Mouse (Mus musculus): ENCODE data around the gene Cacna2d4. TPM values are rescaled to one million over a fixed set of nuclear protein-coding genes. Genes with fewer than 3 reads are reported as not detected.

Gene Cacna2d4
- polyA plus RNA-seq, 1 experiment from 2014 or later: 0.03 TPM

- 13% methylated on average over 6 of the region's 6 CpGs for WGBS
- DNase-seq (no peak), ATAC-seq (ENCODE audit: insufficient read depth) (no peak)
- TF ChIP-seq CTCF (IDR thresholded peaks at IDR 0.05; ENCODE audit: low read depth): no peak
- no peaks in the 10 kb centered on the region for H3K9me3 ChIP-seq (ENCODE audit: low read depth, low read length)
- H3K27me3 ChIP-seq (ENCODE audit: insufficient read depth, low read length): peaks cover 36% of the 10 kb centered on the region
- peaks cover 4% of the 10 kb centered on the region; the same call in 1 of the 2 replicates for H3K4me1 ChIP-seq (ENCODE audit: insufficient read depth)
- H3K4me3 ChIP-seq (ENCODE audit: low read depth, low read length): peak overlapping the region; percentile 29; the same call in 1 of the 2 replicates
- no peak overlapping the region for H3K27ac ChIP-seq (ENCODE audit: low read depth)
- peak overlapping the region; percentile 56 for H3K4me2 ChIP-seq
- H3K36me3 ChIP-seq (ENCODE audit: insufficient read depth): no peaks in the 10 kb centered on the region
- no peak overlapping the region for H3K9ac ChIP-seq
Measured at GRCm38 (mm10) chr6:119329936-119330335, 93.6 kb downstream of the Cacna2d4 start.

- DNase-seq: peak; percentile 35
Measured at GRCm38 (mm10) chr6:119330506-119330905, 94.2 kb downstream of the Cacna2d4 start, which contains the start of gene Lrtm2. TSS of gene Lrtm2 (minus strand) at chr6:119330766.

DNA sequence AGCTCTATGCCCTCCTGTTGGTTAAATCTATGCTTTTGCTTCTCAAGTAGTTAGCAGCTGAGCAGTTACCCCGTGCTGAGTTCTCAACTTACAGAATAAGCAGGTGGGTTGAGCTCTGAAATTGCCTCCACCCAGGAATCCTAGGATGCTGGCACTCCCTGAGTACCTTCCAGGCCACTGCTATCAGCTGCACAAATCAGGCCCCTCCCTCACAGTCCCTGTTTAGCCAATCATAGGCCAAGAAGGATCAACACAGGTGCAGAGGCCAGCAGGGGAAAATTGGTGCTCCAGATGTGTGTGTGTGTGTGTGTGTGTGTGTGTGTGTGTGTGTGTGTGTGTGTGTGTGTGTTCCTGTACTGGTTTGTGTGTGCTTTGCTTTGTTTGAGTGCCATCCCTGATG lies 95.8 kb downstream of the Cacna2d4 start:
- no peak for TF ChIP-seq CTCF (IDR thresholded peaks at IDR 0.05; ENCODE audit: low read depth)
- Histone ChIP-seq H3K36me3 (ENCODE audit: insufficient read depth) (no peaks in the 10 kb centered on the region), H3K4me2 (no peak overlapping the region), H3K9ac (no peak overlapping the region), H3K4me3 (ENCODE audit: low read depth, low read length) (no peak overlapping the region), H3K9me3 (ENCODE audit: low read depth, low read length) (no peaks in the 10 kb centered on the region), H3K27ac (ENCODE audit: low read depth) (no peak overlapping the region), H3K4me1 (ENCODE audit: insufficient read depth) (peaks cover 4% of the 10 kb centered on the region; the same call in 1 of the 2 replicates), H3K27me3 (ENCODE audit: insufficient read depth, low read length) (peaks cover 36% of the 10 kb centered on the region)
- 10% methylated on average over 1 of the region's 1 CpGs for WGBS
- peak; percentile 26 for DNase-seq
- ATAC-seq (ENCODE audit: insufficient read depth): no peak

More at GRCm38 (mm10) chr6:119330506-119330905, 94.2 kb downstream of the Cacna2d4 start, which contains the start of gene Lrtm2:
- under 1% methylated on average over 31 of the region's 31 CpGs for WGBS
- Histone ChIP-seq H3K9ac (no peak within 1 kb of the TSS), H3K4me3 (ENCODE audit: low read depth, low read length) (peak within 1 kb of the TSS; percentile 29), H3K4me1 (ENCODE audit: insufficient read depth) (peaks cover 4% of the 10 kb centered on the region; the same call in 1 of the 2 replicates), H3K27ac (ENCODE audit: low read depth) (no peak within 1 kb of the TSS), H3K36me3 (ENCODE audit: insufficient read depth) (no peaks in the 10 kb centered on the region), H3K9me3 (ENCODE audit: low read depth, low read length) (no peaks in the 10 kb centered on the region), H3K27me3 (ENCODE audit: insufficient read depth, low read length) (peaks cover 36% of the 10 kb centered on the region), H3K4me2 (peak within 1 kb of the TSS; percentile 56)
- no peak for TF ChIP-seq CTCF (IDR thresholded peaks at IDR 0.05; ENCODE audit: low read depth)
- ATAC-seq (ENCODE audit: insufficient read depth): no peak

DNA sequence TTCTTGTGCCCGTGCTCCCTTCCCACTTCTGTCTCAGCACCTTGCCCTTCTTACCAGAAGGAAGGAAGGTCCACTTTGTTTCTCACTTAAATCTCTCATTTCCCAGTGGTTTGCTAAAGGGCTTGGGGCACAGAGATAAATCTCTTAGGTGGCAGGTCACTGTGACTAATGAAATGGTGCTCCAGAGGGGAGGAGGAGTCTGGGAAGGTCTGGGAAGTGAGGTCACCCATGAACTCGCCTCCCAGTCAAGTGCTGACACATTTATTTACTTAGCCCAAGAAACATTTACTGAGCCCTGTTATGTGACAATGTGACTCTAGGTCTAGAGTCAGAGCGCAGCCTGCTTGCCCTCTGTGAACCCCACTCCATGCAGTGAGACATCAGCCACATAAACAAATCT lies 96.9 kb downstream of the Cacna2d4 start:
- DNase-seq (peak; percentile 61), ATAC-seq (ENCODE audit: insufficient read depth) (peak; percentile 39; the same call in 1 of the 2 replicates)
- no peak for TF ChIP-seq CTCF (IDR thresholded peaks at IDR 0.05; ENCODE audit: low read depth)
- no peak overlapping the region for H3K9ac ChIP-seq
- under 1% methylated on average over 3 of the region's 3 CpGs for WGBS
- peaks cover 4% of the 10 kb centered on the region; the same call in 1 of the 2 replicates for H3K4me1 ChIP-seq (ENCODE audit: insufficient read depth)
- no peaks in the 10 kb centered on the region for H3K36me3 ChIP-seq (ENCODE audit: insufficient read depth)
- no peak overlapping the region for H3K27ac ChIP-seq (ENCODE audit: low read depth)
- H3K9me3 ChIP-seq (ENCODE audit: low read depth, low read length): no peaks in the 10 kb centered on the region
- no peak overlapping the region for H3K4me3 ChIP-seq (ENCODE audit: low read depth, low read length)
- no peak overlapping the region for H3K4me2 ChIP-seq
- peaks cover 29% of the 10 kb centered on the region for H3K27me3 ChIP-seq (ENCODE audit: insufficient read depth, low read length)

DNA sequence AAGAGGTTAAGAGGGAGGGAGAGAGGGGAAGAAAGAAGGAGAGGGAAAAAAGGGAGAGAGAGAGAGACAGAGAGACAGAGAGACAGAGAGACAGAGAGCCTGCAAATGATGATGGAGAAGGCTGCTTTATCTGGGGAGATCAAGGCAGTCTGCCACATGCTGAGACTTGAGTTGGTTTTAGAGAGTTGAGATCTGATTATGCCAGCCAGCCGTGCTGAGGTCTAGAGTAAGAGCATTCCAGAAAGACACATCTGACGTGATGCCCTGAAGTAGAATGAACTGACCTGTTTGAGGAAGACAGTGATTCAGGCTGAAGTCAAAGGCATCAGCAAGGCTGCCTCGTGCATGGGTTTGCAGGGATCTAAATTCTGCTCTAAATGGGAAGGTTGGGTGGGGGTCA lies 97.5 kb downstream of the Cacna2d4 start:
- no peaks in the 10 kb centered on the region for H3K36me3 ChIP-seq (ENCODE audit: insufficient read depth)
- no peak for DNase-seq
- WGBS: 16% methylated on average over 3 of the region's 3 CpGs
- no peak overlapping the region for H3K4me3 ChIP-seq (ENCODE audit: low read depth, low read length)
- H3K9me3 ChIP-seq (ENCODE audit: low read depth, low read length): no peaks in the 10 kb centered on the region
- H3K4me1 ChIP-seq (ENCODE audit: insufficient read depth): peaks cover 4% of the 10 kb centered on the region; the same call in 1 of the 2 replicates
- no peak for TF ChIP-seq CTCF (IDR thresholded peaks at IDR 0.05; ENCODE audit: low read depth)
- H3K27me3 ChIP-seq (ENCODE audit: insufficient read depth, low read length): peaks cover 27% of the 10 kb centered on the region
- H3K27ac ChIP-seq (ENCODE audit: low read depth): no peak overlapping the region
- no peak for ATAC-seq (ENCODE audit: insufficient read depth)
- H3K9ac ChIP-seq: no peak overlapping the region
- H3K4me2 ChIP-seq: no peak overlapping the region

DNA sequence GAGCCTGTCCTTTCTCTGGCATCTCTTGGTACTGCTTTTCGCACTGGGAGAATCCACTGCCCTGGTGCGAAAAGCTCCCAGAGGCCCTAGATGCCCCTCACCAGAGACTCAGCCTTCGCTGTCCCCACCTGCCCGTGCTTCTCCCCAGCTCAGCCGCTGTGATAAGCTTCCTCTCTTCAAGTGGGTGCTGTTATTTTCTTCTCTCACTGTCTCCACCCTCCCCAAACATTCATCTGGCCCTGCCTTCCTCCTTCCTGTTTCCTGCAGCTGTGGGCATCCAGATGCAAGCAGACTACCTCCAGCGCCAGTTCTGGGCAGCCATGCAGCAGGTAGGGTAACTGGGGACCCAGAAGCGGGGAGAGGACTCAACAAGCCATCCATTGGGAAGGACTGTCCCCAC lies 99.8 kb downstream of the Cacna2d4 start:
- Histone ChIP-seq H3K4me3 (ENCODE audit: low read depth, low read length) (no peak overlapping the region), H3K4me1 (ENCODE audit: insufficient read depth) (peaks cover 4% of the 10 kb centered on the region; the same call in 1 of the 2 replicates), H3K36me3 (ENCODE audit: insufficient read depth) (no peaks in the 10 kb centered on the region), H3K27ac (ENCODE audit: low read depth) (no peak overlapping the region), H3K9me3 (ENCODE audit: low read depth, low read length) (no peaks in the 10 kb centered on the region), H3K9ac (no peak overlapping the region), H3K4me2 (no peak overlapping the region), H3K27me3 (ENCODE audit: insufficient read depth, low read length) (peaks cover 6% of the 10 kb centered on the region)
- TF ChIP-seq CTCF (IDR thresholded peaks at IDR 0.05; ENCODE audit: low read depth): no peak
- no peak for DNase-seq
- ATAC-seq (ENCODE audit: insufficient read depth): no peak
- 64% methylated on average over 7 of the region's 7 CpGs for WGBS

DNA sequence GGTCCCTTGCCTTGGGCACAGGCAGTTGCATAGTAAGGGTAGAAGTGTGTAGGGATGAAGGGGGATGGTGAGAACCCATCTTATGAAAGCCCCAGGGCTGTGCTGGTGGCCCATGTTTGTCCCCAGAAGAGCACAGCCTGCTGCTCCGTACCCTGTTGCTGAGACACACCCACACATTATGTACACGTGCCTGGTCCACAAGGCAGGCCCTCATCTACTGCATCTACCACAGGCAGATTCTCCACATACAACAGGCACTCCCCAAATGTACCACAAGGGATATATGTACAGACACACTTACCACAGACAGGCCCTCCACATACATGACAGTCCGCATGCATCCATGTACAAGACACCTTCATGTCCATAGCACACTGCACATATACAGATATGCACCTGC lies 101.0 kb downstream of the Cacna2d4 start:
- Histone ChIP-seq H3K9me3 (ENCODE audit: low read depth, low read length) (no peaks in the 10 kb centered on the region), H3K36me3 (ENCODE audit: insufficient read depth) (no peaks in the 10 kb centered on the region), H3K4me2 (no peak overlapping the region), H3K4me1 (ENCODE audit: insufficient read depth) (peaks cover 4% of the 10 kb centered on the region; the same call in 1 of the 2 replicates), H3K9ac (no peak overlapping the region), H3K27me3 (ENCODE audit: insufficient read depth, low read length) (no peaks in the 10 kb centered on the region), H3K27ac (ENCODE audit: low read depth) (no peak overlapping the region), H3K4me3 (ENCODE audit: low read depth, low read length) (no peak overlapping the region)
- TF ChIP-seq CTCF (IDR thresholded peaks at IDR 0.05; ENCODE audit: low read depth): no peak
- ATAC-seq (ENCODE audit: insufficient read depth) (no peak), DNase-seq (no peak)
- WGBS: 76% methylated on average over 3 of the region's 3 CpGs

Data from lung, embryonic 14.5 days (tissue).